Mouse (Mus musculus): ENCODE measurements around the gene Zbtb8os. TPM values are rescaled to one million over a fixed set of nuclear protein-coding genes. Genes with fewer than 3 reads are reported as not detected.

The Zbtb8os gene
- polyA plus RNA-seq, 1 experiment from 2014 or later, result 56.5 TPM

DNA sequence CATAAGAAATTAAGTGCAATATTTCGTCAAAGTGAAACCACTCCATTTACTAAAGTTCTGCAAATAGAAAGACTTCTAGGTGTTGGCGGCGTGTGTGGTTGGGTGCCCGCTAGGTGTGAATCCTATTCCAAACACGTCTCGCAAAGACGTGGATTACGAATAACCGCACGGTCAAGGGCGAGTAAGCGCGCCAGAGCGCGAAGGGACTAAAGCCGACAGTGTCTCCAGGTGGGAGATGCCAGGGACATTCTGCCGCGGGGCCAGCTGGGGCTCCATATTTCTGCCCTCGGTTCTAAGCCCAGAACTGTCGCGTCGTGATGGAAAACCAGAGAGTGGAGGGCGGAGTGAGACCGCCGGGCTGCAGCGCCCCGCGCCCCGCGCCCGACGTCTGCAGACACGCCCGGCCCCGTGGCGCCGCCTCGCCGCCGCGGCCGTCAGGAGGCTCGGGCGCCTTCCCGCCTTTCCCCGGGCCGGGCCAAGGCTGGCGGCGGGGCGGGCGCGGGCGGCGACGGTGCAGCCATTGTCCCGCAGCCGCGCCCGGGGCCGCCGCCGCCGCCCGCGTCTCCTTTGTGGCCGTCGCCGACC is 41.6 kb downstream of the Zbtb8os start:
- Histone ChIP-seq H3K9me3 (replicated peaks; ENCODE audit: control insufficient read depth, low read length) (no peaks in the 10 kb centered on the region), H3K27ac (ENCODE audit: low read depth, low read length) (peak overlapping the region; percentile 68), H3K4me3 (ENCODE audit: low read depth, low read length) (peak overlapping the region; percentile 81), H3K9ac (ENCODE audit: low read depth, low read length) (peak overlapping the region; percentile 90), H3K4me2 (peak overlapping the region; percentile 73), H3K36me3 (ENCODE audit: control insufficient read depth, insufficient read depth, low read length) (no peaks in the 10 kb centered on the region), H3K27me3 (ENCODE audit: control insufficient read depth, insufficient read depth, low read length) (no peaks in the 10 kb centered on the region), H3K4me1 (ENCODE audit: control insufficient read depth, insufficient read depth, low read length) (no peaks in the 10 kb centered on the region)
- peak; percentile 57; the same call in 1 of the 2 replicates for ATAC-seq (replicated peaks; ENCODE audit: insufficient number of reproducible peaks, low FRiP score, low TSS enrichment)
- under 1% methylated on average over 57 of the region's 68 CpGs for WGBS (ENCODE audit: insufficient replicate concordance)

GRCm38 (mm10) chr4:129377601-129378390 is 42.3 kb downstream of the Zbtb8os start, which contains the start of gene Zbtb8a:
Zbtb8a (minus strand) TSS chr4:129378116.
- Histone ChIP-seq H3K4me1 (ENCODE audit: control insufficient read depth, insufficient read depth, low read length) (no peaks in the 10 kb centered on the region), H3K4me2 (peak within 1 kb of the TSS; percentile 73)
- 2% methylated on average over 64 of the region's 65 CpGs for WGBS (ENCODE audit: insufficient replicate concordance)

DNA sequence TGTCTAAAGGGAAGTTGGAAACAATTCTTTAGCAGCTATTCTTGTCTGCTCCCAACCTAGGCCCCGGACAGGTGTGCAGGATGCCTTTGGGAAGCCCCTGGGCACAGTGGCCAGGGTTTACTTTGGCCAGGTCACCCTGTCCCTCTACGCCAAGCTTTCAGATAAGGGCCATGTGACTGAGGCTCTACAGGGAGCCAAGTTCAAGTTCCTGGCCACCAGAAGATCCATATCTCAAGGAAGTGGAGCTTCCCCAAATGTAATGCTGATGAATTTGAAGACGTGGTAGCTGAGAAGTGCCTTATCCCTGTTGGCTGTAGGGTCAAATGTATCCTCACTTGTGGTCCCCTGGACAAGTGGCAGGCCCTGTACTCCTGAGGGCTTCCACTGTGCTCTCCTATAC is 44.3 kb downstream of the Zbtb8os start:
- no peak for ATAC-seq (replicated peaks; ENCODE audit: insufficient number of reproducible peaks, low FRiP score, low TSS enrichment)
- no peaks in the 10 kb centered on the region for H3K36me3 ChIP-seq (ENCODE audit: control insufficient read depth, insufficient read depth, low read length)
- H3K27ac ChIP-seq (ENCODE audit: low read depth, low read length), result no peak overlapping the region
- no peak overlapping the region for H3K4me2 ChIP-seq
- H3K4me1 ChIP-seq (ENCODE audit: control insufficient read depth, insufficient read depth, low read length), result no peaks in the 10 kb centered on the region
- H3K4me3 ChIP-seq (ENCODE audit: low read depth, low read length), result no peak overlapping the region
- no peaks in the 10 kb centered on the region for H3K9me3 ChIP-seq (replicated peaks; ENCODE audit: control insufficient read depth, low read length)
- 73% methylated on average over 3 of the region's 3 CpGs for WGBS (ENCODE audit: insufficient replicate concordance)
- H3K9ac ChIP-seq (ENCODE audit: low read depth, low read length), result no peak overlapping the region
- H3K27me3 ChIP-seq (ENCODE audit: control insufficient read depth, insufficient read depth, low read length), result no peaks in the 10 kb centered on the region

More at GRCm38 (mm10) chr4:129377601-129378390, 42.3 kb downstream of the Zbtb8os start, which contains the start of gene Zbtb8a:
- no peak for ATAC-seq (replicated peaks; ENCODE audit: insufficient number of reproducible peaks, low FRiP score, low TSS enrichment)
- no peaks in the 10 kb centered on the region for H3K36me3 ChIP-seq (ENCODE audit: control insufficient read depth, insufficient read depth, low read length)
- peak within 1 kb of the TSS; percentile 68 for H3K27ac ChIP-seq (ENCODE audit: low read depth, low read length)
- peak within 1 kb of the TSS; percentile 81 for H3K4me3 ChIP-seq (ENCODE audit: low read depth, low read length)
- no peaks in the 10 kb centered on the region for H3K27me3 ChIP-seq (ENCODE audit: control insufficient read depth, insufficient read depth, low read length)
- H3K9ac ChIP-seq (ENCODE audit: low read depth, low read length), result peak within 1 kb of the TSS; percentile 90
- no peaks in the 10 kb centered on the region for H3K9me3 ChIP-seq (replicated peaks; ENCODE audit: control insufficient read depth, low read length)

DNA sequence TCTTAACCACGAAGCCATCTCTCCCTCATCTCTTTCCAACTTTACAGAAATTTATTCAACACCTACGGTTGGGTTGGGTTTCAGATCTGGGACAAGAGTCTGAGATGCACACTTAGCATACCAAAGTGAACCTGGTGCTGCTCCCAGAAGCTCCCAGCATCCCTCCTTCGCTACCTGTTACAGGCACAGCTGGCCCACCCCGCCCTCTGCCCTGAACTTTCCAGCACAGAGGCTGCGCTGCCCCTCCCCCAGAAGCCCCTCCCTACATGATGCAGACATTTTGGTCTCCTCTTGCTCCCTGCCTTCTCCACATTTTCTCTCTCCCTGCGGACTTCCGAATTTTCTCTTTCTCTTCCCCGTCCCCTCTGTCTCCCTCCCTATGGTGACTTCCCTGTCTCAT is 45.7 kb downstream of the Zbtb8os start:
- no peak for ATAC-seq (replicated peaks; ENCODE audit: insufficient number of reproducible peaks, low FRiP score, low TSS enrichment)
- no peak overlapping the region for H3K9ac ChIP-seq (ENCODE audit: low read depth, low read length)
- no peak overlapping the region for H3K4me2 ChIP-seq
- 68% methylated on average over 8 of the region's 8 CpGs for WGBS (ENCODE audit: insufficient replicate concordance)
- no peaks in the 10 kb centered on the region for H3K27me3 ChIP-seq (ENCODE audit: control insufficient read depth, insufficient read depth, low read length)
- no peak overlapping the region for H3K4me3 ChIP-seq (ENCODE audit: low read depth, low read length)
- H3K27ac ChIP-seq (ENCODE audit: low read depth, low read length), result no peak overlapping the region
- H3K36me3 ChIP-seq (ENCODE audit: control insufficient read depth, insufficient read depth, low read length), result no peaks in the 10 kb centered on the region
- no peaks in the 10 kb centered on the region for H3K9me3 ChIP-seq (replicated peaks; ENCODE audit: control insufficient read depth, low read length)
- H3K4me1 ChIP-seq (ENCODE audit: control insufficient read depth, insufficient read depth, low read length), result no peaks in the 10 kb centered on the region

- Histone ChIP-seq H3K27me3 (ENCODE audit: control insufficient read depth, insufficient read depth, low read length) (no peaks in the 10 kb centered on the region), H3K4me1 (ENCODE audit: control insufficient read depth, insufficient read depth, low read length) (no peaks in the 10 kb centered on the region), H3K9me3 (replicated peaks; ENCODE audit: control insufficient read depth, low read length) (no peaks in the 10 kb centered on the region), H3K4me3 (ENCODE audit: low read depth, low read length) (no peak overlapping the region), H3K36me3 (ENCODE audit: control insufficient read depth, insufficient read depth, low read length) (no peaks in the 10 kb centered on the region), H3K4me2 (no peak overlapping the region), H3K27ac (ENCODE audit: low read depth, low read length) (no peak overlapping the region), H3K9ac (ENCODE audit: low read depth, low read length) (no peak overlapping the region)
- 84% methylated on average over 9 of the region's 9 CpGs for WGBS (ENCODE audit: insufficient replicate concordance)
- no peak for ATAC-seq (replicated peaks; ENCODE audit: insufficient number of reproducible peaks, low FRiP score, low TSS enrichment)
These were observed 46.5 kb downstream of the Zbtb8os start for GRCm38 (mm10) chr4:129382029-129382428.

DNA sequence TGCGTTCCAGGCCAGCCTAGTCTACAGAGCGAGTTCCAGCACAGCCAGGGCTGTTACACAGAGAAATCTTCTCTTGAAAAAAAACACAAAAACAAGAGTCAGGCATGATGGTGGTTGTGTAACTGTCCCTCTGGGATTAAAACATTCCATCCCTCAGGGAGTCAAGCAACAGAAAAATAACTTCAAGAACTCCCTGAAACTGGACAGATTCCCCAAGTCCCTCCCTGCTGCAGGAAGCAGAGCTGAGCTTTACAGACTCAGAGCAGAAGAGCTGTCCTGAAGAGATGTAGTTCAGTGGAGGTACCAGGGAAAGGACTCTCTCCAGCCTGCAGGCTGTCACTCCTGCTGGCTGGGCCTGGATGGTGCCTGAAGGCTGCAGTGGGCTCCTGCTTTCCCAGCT is 47.0 kb downstream of the Zbtb8os start:
- no peak for ATAC-seq (replicated peaks; ENCODE audit: insufficient number of reproducible peaks, low FRiP score, low TSS enrichment)
- H3K27me3 ChIP-seq (ENCODE audit: control insufficient read depth, insufficient read depth, low read length), result no peaks in the 10 kb centered on the region
- H3K9me3 ChIP-seq (replicated peaks; ENCODE audit: control insufficient read depth, low read length), result no peaks in the 10 kb centered on the region
- H3K4me2 ChIP-seq, result no peak overlapping the region
- no peaks in the 10 kb centered on the region for H3K36me3 ChIP-seq (ENCODE audit: control insufficient read depth, insufficient read depth, low read length)
- H3K4me1 ChIP-seq (ENCODE audit: control insufficient read depth, insufficient read depth, low read length), result no peaks in the 10 kb centered on the region
- WGBS (ENCODE audit: insufficient replicate concordance), result 83% methylated on average over 2 of the region's 2 CpGs
- H3K4me3 ChIP-seq (ENCODE audit: low read depth, low read length), result no peak overlapping the region
- no peak overlapping the region for H3K9ac ChIP-seq (ENCODE audit: low read depth, low read length)
- no peak overlapping the region for H3K27ac ChIP-seq (ENCODE audit: low read depth, low read length)

DNA sequence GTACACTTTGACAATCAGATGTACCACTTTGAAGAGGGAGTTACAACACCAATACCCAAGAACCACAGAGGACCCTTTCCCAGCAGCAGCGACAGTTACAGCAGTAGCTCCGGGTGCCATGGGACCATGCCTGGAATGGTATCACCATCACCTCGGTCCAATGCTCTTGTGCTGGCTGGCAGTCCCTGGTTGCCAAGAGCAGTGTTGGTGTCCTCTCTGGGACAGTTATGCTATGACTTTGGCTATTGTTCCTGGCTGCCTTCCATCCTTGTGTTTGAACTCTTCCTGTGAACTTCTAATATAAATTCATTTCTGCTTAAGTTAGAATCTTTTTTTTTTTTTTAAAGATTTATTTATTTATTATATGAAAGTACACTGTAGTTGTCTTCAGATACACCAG is 48.1 kb downstream of the Zbtb8os start:
- ATAC-seq (replicated peaks; ENCODE audit: insufficient number of reproducible peaks, low FRiP score, low TSS enrichment), result no peak
- no peak overlapping the region for H3K4me2 ChIP-seq
- H3K4me3 ChIP-seq (ENCODE audit: low read depth, low read length), result no peak overlapping the region
- H3K27me3 ChIP-seq (ENCODE audit: control insufficient read depth, insufficient read depth, low read length), result no peaks in the 10 kb centered on the region
- WGBS (ENCODE audit: insufficient replicate concordance), result 81% methylated on average over 3 of the region's 3 CpGs
- no peaks in the 10 kb centered on the region for H3K4me1 ChIP-seq (ENCODE audit: control insufficient read depth, insufficient read depth, low read length)
- H3K9ac ChIP-seq (ENCODE audit: low read depth, low read length), result no peak overlapping the region
- no peak overlapping the region for H3K27ac ChIP-seq (ENCODE audit: low read depth, low read length)
- no peaks in the 10 kb centered on the region for H3K36me3 ChIP-seq (ENCODE audit: control insufficient read depth, insufficient read depth, low read length)
- H3K9me3 ChIP-seq (replicated peaks; ENCODE audit: control insufficient read depth, low read length), result no peaks in the 10 kb centered on the region

DNA sequence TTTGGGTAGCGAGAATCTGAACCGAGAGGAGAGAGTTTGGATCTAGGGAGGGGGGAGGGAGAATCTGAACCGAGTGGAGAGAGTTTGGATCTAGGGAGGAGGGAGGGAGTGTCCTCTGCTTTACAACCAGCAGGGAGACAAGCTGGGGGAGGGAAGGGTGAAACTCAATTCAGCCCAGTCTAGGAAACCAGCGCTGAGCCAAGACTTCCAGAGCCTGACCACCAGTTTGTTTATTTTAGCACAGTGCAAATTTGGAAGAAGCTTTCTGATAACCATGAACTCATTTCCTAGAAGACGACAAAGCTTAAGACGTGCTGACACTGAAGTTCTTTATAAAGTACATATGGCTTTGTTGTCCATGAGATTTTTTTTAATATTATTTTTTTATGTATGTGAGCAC is 48.9 kb downstream of the Zbtb8os start:
- Histone ChIP-seq H3K4me1 (ENCODE audit: control insufficient read depth, insufficient read depth, low read length) (no peaks in the 10 kb centered on the region), H3K27ac (ENCODE audit: low read depth, low read length) (no peak overlapping the region), H3K4me3 (ENCODE audit: low read depth, low read length) (no peak overlapping the region), H3K36me3 (ENCODE audit: control insufficient read depth, insufficient read depth, low read length) (no peaks in the 10 kb centered on the region), H3K9ac (ENCODE audit: low read depth, low read length) (no peak overlapping the region), H3K9me3 (replicated peaks; ENCODE audit: control insufficient read depth, low read length) (no peaks in the 10 kb centered on the region), H3K27me3 (ENCODE audit: control insufficient read depth, insufficient read depth, low read length) (no peaks in the 10 kb centered on the region), H3K4me2 (no peak overlapping the region)
- ATAC-seq (replicated peaks; ENCODE audit: insufficient number of reproducible peaks, low FRiP score, low TSS enrichment), result no peak
- 18% methylated on average over 6 of the region's 6 CpGs for WGBS (ENCODE audit: insufficient replicate concordance)
